In the genomic region with DNA sequence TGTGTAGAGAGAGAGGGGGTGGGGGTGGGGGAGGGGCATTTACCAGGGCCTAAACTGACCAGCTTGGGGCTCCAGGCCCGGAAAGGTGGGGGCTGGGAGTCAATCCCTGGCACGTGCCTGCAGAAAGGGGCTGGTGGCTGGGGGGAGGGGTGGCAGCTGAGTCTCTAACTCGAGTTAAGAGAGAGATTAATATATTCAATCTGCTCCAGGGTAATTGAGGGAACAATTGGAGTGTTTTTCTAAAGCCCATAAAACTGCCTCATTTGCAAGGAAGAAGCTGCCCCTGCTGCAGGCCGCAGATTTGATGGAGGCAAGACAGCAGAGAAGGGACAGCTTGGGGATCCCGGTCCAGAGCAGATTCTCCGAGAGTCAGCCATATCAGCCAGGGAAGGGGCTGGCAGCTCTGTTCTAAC, we compare ENCODE assay signal across 10 mouse cellular contexts. TPM values are rescaled to one million over a fixed set of nuclear protein-coding genes. Genes with fewer than 3 reads are reported as not detected.
DNase-seq lines count a peak whose midpoint lies in the region; ATAC-seq and TF ChIP-seq lines count a peak whose summit lies in the region.
"Had no signal": no experiment of that assay in that cellular context is flagged by ENCODE, and none has a peak within 500 bp of the region (broad histone marks: within the 10 kb centered on the region; RNA-seq: fewer than 3 reads in every experiment).

No protein-coding gene starts in this region.

- 11% methylated on average over 6 of the region's 6 CpGs for WGBS in heart, embryonic 13.5 days
- WGBS in hindbrain, embryonic 14.5 days = 1% methylated on average over 6 of the region's 6 CpGs
- 0% methylated on average over 6 of the region's 6 CpGs for WGBS in midbrain, embryonic 12.5 days

- TF ChIP-seq POLR2A in brain, embryonic 14.5 days (IDR thresholded peaks at IDR 0.05; ENCODE audit: borderline replicate concordance, extremely low read depth, insufficient read depth, insufficient read length, poor library complexity, severe bottlenecking) = no peak

- peak overlapping the region; percentile 66 for H3K4me2 ChIP-seq in heart, embryonic 13.5 days
- peak overlapping the region; percentile 38 for H3K4me2 ChIP-seq in hindbrain, embryonic 14.5 days (replicated peaks)
- H3K4me2 ChIP-seq in midbrain, embryonic 12.5 days (replicated peaks) = peak overlapping the region; percentile 51

- H3K27me3 ChIP-seq in heart, embryonic 13.5 days (replicated peaks) = peaks cover 60% of the 10 kb centered on the region
- peaks cover 5% of the 10 kb centered on the region; the same call in 1 of the 2 replicates for H3K27me3 ChIP-seq in hindbrain, embryonic 14.5 days (ENCODE audit: control insufficient read depth, insufficient read depth, low read length)
- H3K27me3 ChIP-seq in midbrain, embryonic 12.5 days = peaks cover 64% of the 10 kb centered on the region
- H3K27me3 ChIP-seq: CH12.LX had no signal

- no peaks in the 10 kb centered on the region for H3K36me3 ChIP-seq in heart, embryonic 13.5 days
- no peaks in the 10 kb centered on the region for H3K36me3 ChIP-seq in hindbrain, embryonic 14.5 days (replicated peaks; ENCODE audit: control insufficient read depth, insufficient read depth)
- H3K36me3 ChIP-seq in midbrain, embryonic 12.5 days = no peaks in the 10 kb centered on the region

- H3K27ac ChIP-seq in heart, embryonic 13.5 days (replicated peaks) = no peak overlapping the region
- peak overlapping the region; percentile 89 for H3K27ac ChIP-seq in hindbrain, embryonic 14.5 days
- peak overlapping the region; percentile 95 for H3K27ac ChIP-seq in midbrain, embryonic 12.5 days (replicated peaks)

- ATAC-seq in heart, embryonic 13.5 days (ENCODE audit: extremely low read depth, insufficient number of reproducible peaks, low FRiP score, low TSS enrichment) = no peak
- peak; percentile 67 for ATAC-seq in hindbrain, embryonic 14.5 days (ENCODE audit: low FRiP score)
- peak; percentile 78 for ATAC-seq in midbrain, embryonic 12.5 days (ENCODE audit: low FRiP score, low read depth)

- peak overlapping the region; percentile 25; the same call in 1 of the 2 replicates for H3K9ac ChIP-seq in heart, embryonic 13.5 days
- H3K9ac ChIP-seq in hindbrain, embryonic 14.5 days = peak overlapping the region; percentile 37
- H3K9ac ChIP-seq in midbrain, embryonic 12.5 days (replicated peaks) = peak overlapping the region; percentile 53; the same call in 1 of the 2 replicates

- H3K4me3 ChIP-seq in heart, embryonic 13.5 days = peak overlapping the region; percentile 40; the same call in 1 of the 2 replicates
- H3K4me3 ChIP-seq in hindbrain, embryonic 14.5 days (replicated peaks; ENCODE audit: low read length) = no peak overlapping the region
- peak overlapping the region; percentile 28 for H3K4me3 ChIP-seq in midbrain, embryonic 12.5 days

- no peak for DNase-seq in heart, adult 8-10 months (ENCODE audit: low spot score)
- peak; percentile 97 for DNase-seq in brain, embryonic 14.5 days (ENCODE audit: low read depth)
- DNase-seq in hindbrain, embryonic 14.5 days (ENCODE audit: low spot score) = peak; percentile 71
- DNase-seq in adrenal gland, adult 8-10 months = no peak
- no peak for DNase-seq in urinary bladder, postnatal 14 days (ENCODE audit: low spot score)
- no peak for DNase-seq in gastrocnemius, postnatal 4 days (ENCODE audit: low spot score in 2 of 2)

- H3K4me1 ChIP-seq in heart, embryonic 13.5 days = peaks cover 56% of the 10 kb centered on the region
- peaks cover 63% of the 10 kb centered on the region for H3K4me1 ChIP-seq in hindbrain, embryonic 14.5 days (replicated peaks; ENCODE audit: control insufficient read depth, insufficient read depth, low read length)
- H3K4me1 ChIP-seq in midbrain, embryonic 12.5 days = peaks cover 72% of the 10 kb centered on the region

- no peak for TF ChIP-seq CTCF in brain, embryonic 14.5 days (IDR thresholded peaks at IDR 0.05; ENCODE audit: borderline replicate concordance, extremely low read depth, insufficient read depth, insufficient read length)

- no peaks in the 10 kb centered on the region for H3K9me3 ChIP-seq in heart, embryonic 13.5 days
- no peaks in the 10 kb centered on the region for H3K9me3 ChIP-seq in hindbrain, embryonic 14.5 days (ENCODE audit: control insufficient read depth, low read length)
- no peaks in the 10 kb centered on the region for H3K9me3 ChIP-seq in midbrain, embryonic 12.5 days

RNA-seq across cellular contexts. Expression of gene Ccdc33, which starts 5.8 kb away (rescaled TPM):
- 0.05 and 0.07 TPM in 2 replicates for polyA plus RNA-seq in heart, embryonic 13.5 days (2015; fragmentation: Nextera tagmentation; extraction: Ambion mirVana)
- total RNA-seq in heart, adult 8-10 months (2022) = under 1 TPM in 3 of 4 experiments, not detected in 1; 0.26 to 0.44 (median 0.30) TPM
- 0.89 and 1.2 TPM in 2 replicates for polyA plus RNA-seq in brain, embryonic 14.5 days (2012; rRNA removed)
- 0.13 and 0.43 TPM in 2 replicates for polyA plus RNA-seq in hindbrain, embryonic 14.5 days (2014; fragmentation: Nextera tagmentation; extraction: Ambion mirVana)
- polyA plus RNA-seq in midbrain, embryonic 12.5 days (2016; fragmentation: Nextera tagmentation; extraction: Ambion mirVana) = 0.64 and 1.0 TPM in 2 replicates
- 1 to 10 TPM in 2 of 4 experiments, under 1 TPM in 1, not detected in 1; 0.49 to 2.4 (median 1.2) TPM for total RNA-seq in adrenal gland, adult 8-10 months (2022)
- not detected for total RNA-seq in gastrocnemius, postnatal 4 days (2021)
- total RNA-seq: neutrophil, adult 5-6 weeks had no signal

RNA-seq across cellular contexts. Expression of gene Stra6, which starts 49.3 kb away (rescaled TPM):
- 0.78 and 1.8 TPM in 2 replicates for polyA plus RNA-seq in heart, embryonic 13.5 days (2015; fragmentation: Nextera tagmentation; extraction: Ambion mirVana)
- total RNA-seq in heart, adult 8-10 months (2022) = 1 to 10 TPM in 1 of 4 experiments, under 1 TPM in 3; 0.50 to 1.5 (median 0.67) TPM
- polyA plus RNA-seq in brain, embryonic 14.5 days (2012; rRNA removed) = 14.2 and 18.6 TPM in 2 replicates
- polyA plus RNA-seq in hindbrain, embryonic 14.5 days (2014; fragmentation: Nextera tagmentation; extraction: Ambion mirVana) = 18.1 and 22.1 TPM in 2 replicates
- polyA plus RNA-seq in midbrain, embryonic 12.5 days (2016; fragmentation: Nextera tagmentation; extraction: Ambion mirVana) = 8.6 and 9.1 TPM in 2 replicates
- total RNA-seq in adrenal gland, adult 8-10 months (2022) = 1 to 10 TPM; 1.0 to 2.6 (median 2.2) TPM
- total RNA-seq in gastrocnemius, postnatal 4 days (2021) = 1 to 10 TPM in 1 of 2 experiments, under 1 TPM in 1; 0.74 to 1.1 TPM
- total RNA-seq: neutrophil, adult 5-6 weeks had no signal

Comparison
In these comparisons a context has a peak if more than half of its experiments do, and no peak if none do; other contexts are left out.
1. DNase-seq: peak in brain, embryonic 14.5 days (single experiment) and hindbrain, embryonic 14.5 days (single experiment); none in heart, adult 8-10 months (single experiment), adrenal gland, adult 8-10 months (single experiment), urinary bladder, postnatal 14 days (single experiment) and gastrocnemius, postnatal 4 days (0 of 2).
2. Peak in every context shown above with its lines, with median percentiles within 50 percentile points of each other: H3K4me2 ChIP-seq and H3K9ac ChIP-seq.